Mouse (Mus musculus) right cerebral cortex, postnatal 4 days (tissue): Measurements from ENCODE around the gene Cxcr5.

Experiments
- DNase-seq: peaks from one replicate; pipeline ENCODE4 v3.0.0-alpha.2; 2022

The Cxcr5 gene

GRCm38 (mm10) chr9:44492631-44493461 lies 68.8 kb downstream of the Cxcr5 start:
- no peak for DNase-seq

- no peak for DNase-seq
These were observed 70.3 kb downstream of the Cxcr5 start for GRCm38 (mm10) chr9:44491351-44491750.

GRCm38 (mm10) chr9:44490086-44490967 lies 71.3 kb downstream of the Cxcr5 start:
- DNase-seq, result peak; percentile 19

GRCm38 (mm10) chr9:44489651-44490085 lies 72.0 kb downstream of the Cxcr5 start:
- peak; percentile 59 for DNase-seq

- DNase-seq, result peak; percentile 32
These were observed 72.8 kb downstream of the Cxcr5 start for GRCm38 (mm10) chr9:44488855-44489381.

GRCm38 (mm10) chr9:44488416-44488815 lies 73.3 kb downstream of the Cxcr5 start:
- DNase-seq, result no peak

- DNase-seq, result peak; percentile 14
These were observed 74.2 kb downstream of the Cxcr5 start for GRCm38 (mm10) chr9:44487441-44487840.

- DNase-seq, result peak; percentile 8
These were observed 74.8 kb downstream of the Cxcr5 start for GRCm38 (mm10) chr9:44486741-44487421.

- no peak for DNase-seq
These were observed 75.3 kb downstream of the Cxcr5 start for GRCm38 (mm10) chr9:44486335-44486734.

GRCm38 (mm10) chr9:44485516-44486161 lies 76.0 kb downstream of the Cxcr5 start:
- no peak for DNase-seq

GRCm38 (mm10) chr9:44485105-44485515 lies 76.6 kb downstream of the Cxcr5 start:
- DNase-seq, result no peak

GRCm38 (mm10) chr9:44484311-44485104 lies 77.2 kb downstream of the Cxcr5 start:
- DNase-seq, result no peak

GRCm38 (mm10) chr9:44483510-44484044 lies 78.1 kb downstream of the Cxcr5 start:
- no peak for DNase-seq

GRCm38 (mm10) chr9:44483041-44483509 lies 78.6 kb downstream of the Cxcr5 start:
- no peak for DNase-seq

- peak; percentile 93 for DNase-seq
These were observed 79.1 kb downstream of the Cxcr5 start, which contains the start of gene Bcl9l for GRCm38 (mm10) chr9:44482552-44482951. Bcl9l (plus strand) TSS chr9:44482825.

GRCm38 (mm10) chr9:44482112-44482511 lies 79.6 kb downstream of the Cxcr5 start:
- no peak for DNase-seq

GRCm38 (mm10) chr9:44479628-44480428 lies 81.8 kb downstream of the Cxcr5 start:
- DNase-seq, result peak; percentile 86

GRCm38 (mm10) chr9:44478959-44479605 lies 82.6 kb downstream of the Cxcr5 start:
- DNase-seq, result peak; percentile 75

GRCm38 (mm10) chr9:44478229-44478921 lies 83.3 kb downstream of the Cxcr5 start:
- DNase-seq, result peak; percentile 76
